Mouse (Mus musculus) neural tube, embryonic 13.5 days (tissue): ENCODE results near the gene Efhd2. TPM values are rescaled to one million over a fixed set of nuclear protein-coding genes. Genes with fewer than 3 reads are reported as not detected.
A peak's percentile ranks its signal among the peaks of the same experiment; 100 is the strongest.

Experiments used
- ATAC-seq: fragments of 200-750 bp; cut with Nextera tagmentation; 2 replicates; pipeline ENCODE4 v1.8.0; 2017; ENCODE audit warnings: low read depth, mild to moderate bottlenecking, moderate TSS enrichment, moderate library complexity
- H3K27ac ChIP-seq: fragments of 300-500 bp; sonication (generic); replicated peaks from 2 replicates; pipeline ENCODE4 v1.5.1; 2015; ENCODE audit warnings: moderate library complexity, mild to moderate bottlenecking, inconsistent platforms
- H3K27me3 ChIP-seq: fragments of 300-500 bp; sonication (generic); 2 replicates; pipeline ENCODE4 v1.6.1; 2015; ENCODE audit warnings: mild to moderate bottlenecking, inconsistent platforms
- H3K36me3 ChIP-seq: fragments of 300-500 bp; sonication (generic); 2 replicates; pipeline ENCODE4 v1.6.1; 2015; ENCODE audit warnings: mild to moderate bottlenecking, inconsistent platforms
- H3K4me1 ChIP-seq: fragments of 300-500 bp; sonication (generic); replicated peaks from 2 replicates; pipeline ENCODE4 v1.6.1; 2015; ENCODE audit warnings: inconsistent platforms
- H3K4me2 ChIP-seq: fragments of 300-500 bp; sonication (generic); 2 replicates; pipeline ENCODE4 v1.6.1; 2015; ENCODE audit warnings: inconsistent platforms, mild to moderate bottlenecking, moderate library complexity
- H3K4me3 ChIP-seq: fragments of 300-500 bp; sonication (generic); 2 replicates; pipeline ENCODE4 v1.5.1; 2015; ENCODE audit warnings: mild to moderate bottlenecking, inconsistent platforms
- H3K9ac ChIP-seq: fragments of 300-500 bp; sonication (generic); 2 replicates; pipeline ENCODE4 v1.6.1; 2015; ENCODE audit warnings: moderate library complexity, mild to moderate bottlenecking, inconsistent platforms
- H3K9me3 ChIP-seq: fragments of 300-500 bp; sonication (generic); 2 replicates; pipeline ENCODE4 v1.6.1; 2016; ENCODE audit warnings: inconsistent platforms
- WGBS: fragments of 180-500 bp; shearing (Covaris S2); methylation state at CpG from one replicate; pipeline ENCODE4 v1.1.7; 2015; 5-methylcytosine and 5-hydroxymethylcytosine counted together
- polyA plus RNA-seq: library from polyadenylated mRNA; unstranded; fragments of >200 nt; fragmentation: Nextera tagmentation; extraction: Ambion mirVana; gene quantifications from 2 replicates; pipeline ENCODE4 v1.2.1, GENCODE M21; 2015

Efhd2 gene
- polyA plus RNA-seq, 1 experiment from 2014 or later, result 67.1 TPM

- WGBS, result 79% methylated on average over 5 of the region's 5 CpGs
- no peaks in the 10 kb centered on the region for H3K27me3 ChIP-seq
- no peak overlapping the region for H3K4me2 ChIP-seq
- H3K9ac ChIP-seq, result no peak overlapping the region
- H3K36me3 ChIP-seq, result peaks cover 16% of the 10 kb centered on the region
- H3K4me3 ChIP-seq, result no peak overlapping the region
- H3K9me3 ChIP-seq, result no peaks in the 10 kb centered on the region
- peaks cover 55% of the 10 kb centered on the region for H3K4me1 ChIP-seq
- H3K27ac ChIP-seq, result no peak overlapping the region
- ATAC-seq, result no peak
These were observed 9.1 kb downstream of the Efhd2 start for GRCm38 (mm10) chr4:141865600-141865999.

GRCm38 (mm10) chr4:141865006-141865405 lies 9.7 kb downstream of the Efhd2 start:
- H3K27ac ChIP-seq, result no peak overlapping the region
- no peaks in the 10 kb centered on the region for H3K9me3 ChIP-seq
- no peaks in the 10 kb centered on the region for H3K27me3 ChIP-seq
- whole genome bisulfite sequencing, result 94% methylated on average over 5 of the region's 5 CpGs
- no peak overlapping the region for H3K9ac ChIP-seq
- no peak overlapping the region for H3K4me3 ChIP-seq
- H3K4me1 ChIP-seq, result peaks cover 49% of the 10 kb centered on the region
- peaks cover 22% of the 10 kb centered on the region for H3K36me3 ChIP-seq
- H3K4me2 ChIP-seq, result no peak overlapping the region
- no peak for ATAC-seq

GRCm38 (mm10) chr4:141864506-141864905 lies 10.2 kb downstream of the Efhd2 start:
- Histone ChIP-seq H3K4me1 (peaks cover 44% of the 10 kb centered on the region), H3K4me3 (no peak overlapping the region), H3K36me3 (peaks cover 27% of the 10 kb centered on the region), H3K9me3 (no peaks in the 10 kb centered on the region), H3K27me3 (no peaks in the 10 kb centered on the region), H3K9ac (no peak overlapping the region), H3K27ac (no peak overlapping the region), H3K4me2 (no peak overlapping the region)
- 98% methylated on average over 8 of the region's 8 CpGs for WGBS
- no peak for ATAC-seq

- 86% methylated on average over 7 of the region's 7 CpGs for WGBS
- Histone ChIP-seq H3K27me3 (no peaks in the 10 kb centered on the region), H3K4me2 (no peak overlapping the region), H3K4me3 (no peak overlapping the region), H3K9ac (peak overlapping the region; percentile 38; the same call in 1 of the 2 replicates), H3K27ac (no peak overlapping the region), H3K4me1 (peaks cover 39% of the 10 kb centered on the region), H3K36me3 (peaks cover 31% of the 10 kb centered on the region), H3K9me3 (no peaks in the 10 kb centered on the region)
- ATAC-seq, result no peak
These were observed 10.9 kb downstream of the Efhd2 start for GRCm38 (mm10) chr4:141863726-141864280.

DNA sequence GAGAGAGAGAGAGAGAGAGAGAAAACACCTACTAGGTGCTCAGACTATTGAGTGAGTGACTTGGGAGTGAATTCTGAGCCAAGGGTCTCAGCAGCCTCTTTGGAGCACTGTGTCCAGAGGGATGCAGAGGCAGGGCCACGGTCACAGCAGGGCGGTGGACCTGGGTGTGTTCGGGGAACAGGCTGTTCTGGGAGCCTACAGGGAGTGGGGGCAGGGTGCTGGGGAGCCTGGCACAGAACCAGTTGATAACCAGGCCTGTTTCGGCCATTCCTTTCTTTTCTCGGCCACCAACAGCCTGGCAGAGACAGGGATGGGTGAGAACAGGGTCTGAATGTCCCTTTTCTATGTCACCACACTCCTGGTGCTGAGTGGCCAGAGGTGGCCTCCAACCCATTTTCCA lies 11.9 kb downstream of the Efhd2 start:
- no peak for ATAC-seq
- H3K4me1 ChIP-seq, result peaks cover 32% of the 10 kb centered on the region
- H3K4me2 ChIP-seq, result no peak overlapping the region
- 83% methylated on average over 5 of the region's 5 CpGs for WGBS
- no peak overlapping the region for H3K4me3 ChIP-seq
- no peak overlapping the region for H3K9ac ChIP-seq
- peaks cover 32% of the 10 kb centered on the region for H3K36me3 ChIP-seq
- no peaks in the 10 kb centered on the region for H3K27me3 ChIP-seq
- H3K9me3 ChIP-seq, result no peaks in the 10 kb centered on the region
- no peak overlapping the region for H3K27ac ChIP-seq

- Histone ChIP-seq H3K27me3 (no peaks in the 10 kb centered on the region), H3K9me3 (no peaks in the 10 kb centered on the region), H3K4me3 (no peak overlapping the region), H3K36me3 (peaks cover 32% of the 10 kb centered on the region), H3K4me1 (peaks cover 24% of the 10 kb centered on the region), H3K9ac (no peak overlapping the region), H3K4me2 (no peak overlapping the region), H3K27ac (no peak overlapping the region)
- WGBS, result 89% methylated on average over 17 of the region's 17 CpGs
- ATAC-seq, result no peak
These were observed 13.0 kb downstream of the Efhd2 start for GRCm38 (mm10) chr4:141861591-141862295.

DNA sequence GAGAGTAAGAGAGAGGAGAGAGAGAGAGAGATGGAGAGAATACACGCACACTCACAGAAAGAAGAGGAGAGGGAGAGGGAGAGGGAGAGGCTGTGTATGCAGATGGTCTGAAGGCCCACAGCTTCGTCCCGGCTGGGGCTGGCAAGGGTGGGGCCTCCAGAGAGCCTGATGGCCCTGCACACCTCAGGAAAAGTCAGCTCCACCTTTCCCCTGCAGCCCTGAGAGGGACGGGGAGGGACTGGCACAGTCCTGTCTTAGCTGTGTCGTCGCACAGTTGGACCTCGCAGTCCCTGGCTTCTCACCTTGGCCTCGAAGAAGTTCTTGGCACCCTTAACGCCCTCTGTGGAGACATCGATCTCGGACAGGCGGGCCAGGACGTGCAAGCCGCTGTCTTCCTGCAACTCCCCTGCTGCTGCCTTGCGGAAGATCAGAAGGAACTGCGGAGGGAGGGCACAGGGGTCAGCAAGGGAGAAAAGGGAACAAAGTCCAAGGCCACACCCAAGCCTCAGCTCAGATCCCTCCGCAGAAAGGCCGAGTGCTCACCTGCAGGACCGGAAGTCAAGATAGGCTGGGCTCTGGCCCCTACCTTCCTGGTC lies 14.4 kb downstream of the Efhd2 start:
- Histone ChIP-seq H3K36me3 (peaks cover 32% of the 10 kb centered on the region), H3K4me1 (peaks cover 10% of the 10 kb centered on the region; the same call in 1 of the 2 replicates), H3K9ac (no peak overlapping the region), H3K27ac (no peak overlapping the region), H3K27me3 (no peaks in the 10 kb centered on the region), H3K9me3 (no peaks in the 10 kb centered on the region), H3K4me2 (no peak overlapping the region), H3K4me3 (no peak overlapping the region)
- WGBS, result 73% methylated on average over 19 of the region's 19 CpGs
- ATAC-seq, result no peak

- Histone ChIP-seq H3K9ac (no peak overlapping the region), H3K27me3 (no peaks in the 10 kb centered on the region), H3K9me3 (no peaks in the 10 kb centered on the region), H3K36me3 (peaks cover 32% of the 10 kb centered on the region), H3K27ac (no peak overlapping the region), H3K4me2 (no peak overlapping the region), H3K4me3 (no peak overlapping the region), H3K4me1 (peaks cover 10% of the 10 kb centered on the region; the same call in 1 of the 2 replicates)
- ATAC-seq, result no peak
- WGBS, result 92% methylated on average over 14 of the region's 14 CpGs
These were observed 15.4 kb downstream of the Efhd2 start for GRCm38 (mm10) chr4:141859351-141859750.

DNA sequence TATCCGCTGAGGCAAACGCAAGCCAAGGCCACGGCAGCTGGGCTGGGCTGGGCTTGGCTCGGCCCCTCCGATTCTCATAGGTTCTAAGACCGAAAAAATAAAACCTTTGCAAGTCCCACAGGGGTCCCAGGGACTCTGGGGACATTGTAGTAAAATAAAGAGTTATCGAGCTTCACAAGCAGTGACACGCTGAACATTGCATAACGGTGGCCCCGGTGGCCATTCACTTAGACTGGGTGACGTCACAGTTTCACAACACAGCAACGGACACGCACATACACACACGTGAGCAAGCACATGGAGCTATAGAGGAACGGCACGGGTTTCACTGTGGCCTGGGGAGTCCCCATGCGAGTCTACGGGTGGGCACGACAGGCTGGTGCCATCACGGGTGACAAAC lies 16.2 kb downstream of the Efhd2 start:
- H3K9me3 ChIP-seq, result no peaks in the 10 kb centered on the region
- WGBS, result 81% methylated on average over 20 of the region's 20 CpGs
- no peak overlapping the region for H3K27ac ChIP-seq
- no peak overlapping the region for H3K4me3 ChIP-seq
- H3K4me2 ChIP-seq, result no peak overlapping the region
- peaks cover 6% of the 10 kb centered on the region; the same call in 1 of the 2 replicates for H3K4me1 ChIP-seq
- no peak for ATAC-seq
- no peak overlapping the region for H3K9ac ChIP-seq
- peaks cover 32% of the 10 kb centered on the region for H3K36me3 ChIP-seq
- no peaks in the 10 kb centered on the region for H3K27me3 ChIP-seq

- Histone ChIP-seq H3K9ac (peak overlapping the region; percentile 47; the same call in 1 of the 2 replicates), H3K36me3 (peaks cover 32% of the 10 kb centered on the region), H3K4me1 (0 out of 2 replicates have a peak, but pooled peaks cover 3% of the 10 kb centered on the region), H3K4me2 (no peak overlapping the region), H3K9me3 (no peaks in the 10 kb centered on the region), H3K27me3 (no peaks in the 10 kb centered on the region), H3K4me3 (no peak overlapping the region), H3K27ac (no peak overlapping the region)
- 20% methylated on average over 10 of the region's 10 CpGs for WGBS
- peak; percentile 70; the same call in 1 of the 2 replicates for ATAC-seq
These were observed 17.2 kb downstream of the Efhd2 start for GRCm38 (mm10) chr4:141857422-141857930.

GRCm38 (mm10) chr4:141853437-141853836 lies 21.3 kb downstream of the Efhd2 start:
- ATAC-seq, result no peak
- WGBS, result 78% methylated on average over 9 of the region's 9 CpGs
- Histone ChIP-seq H3K4me2 (no peak overlapping the region), H3K9me3 (no peaks in the 10 kb centered on the region), H3K4me1 (0 out of 2 replicates have a peak, but pooled peaks cover 3% of the 10 kb centered on the region), H3K27me3 (no peaks in the 10 kb centered on the region), H3K9ac (no peak overlapping the region), H3K27ac (no peak overlapping the region), H3K4me3 (no peak overlapping the region), H3K36me3 (no peaks in the 10 kb centered on the region)

GRCm38 (mm10) chr4:141845999-141846398 lies 28.7 kb downstream of the Efhd2 start, which contains the start of gene Ctrc:
Ctrc (minus strand) TSS chr4:141846359.
- Histone ChIP-seq H3K4me3 (no peak within 1 kb of the TSS), H3K36me3 (no peaks in the 10 kb centered on the region), H3K9ac (no peak within 1 kb of the TSS), H3K9me3 (no peaks in the 10 kb centered on the region), H3K4me1 (no peaks in the 10 kb centered on the region), H3K27me3 (no peaks in the 10 kb centered on the region), H3K27ac (no peak within 1 kb of the TSS), H3K4me2 (no peak within 1 kb of the TSS)
- 88% methylated on average over 6 of the region's 6 CpGs for WGBS
- no peak for ATAC-seq
